Mouse (Mus musculus) monocyte, adult 2 months (primary cell): ENCODE data around the gene Gtf2h3.
A peak's percentile ranks its signal among the peaks of the same experiment; 100 is the strongest.
"Not testable (repeated sequence)": the region's sequence is repeated elsewhere in the genome, so short reads cannot be mapped to it uniquely, and the experiment has no call there.

Source experiments
- DNase-seq, 2 experiments: peaks; one replicate each; pipeline ENCODE4 v3.0.0; 2022; ENCODE audit warnings: low spot score in 2 of 2, low read depth in 1 of 2

The Gtf2h3 gene

GRCm38 (mm10) chr5:124571068-124571467, 7.9 kb upstream of the Gtf2h3 start:
- no peak for DNase-seq

- DNase-seq: no peak
These were observed 3.5 kb upstream of the Gtf2h3 start for GRCm38 (mm10) chr5:124575467-124575866.

- DNase-seq: peak; percentile 2 to 9
These were observed 3.6 kb downstream of the Gtf2h3 start for GRCm38 (mm10) chr5:124582515-124582914.

GRCm38 (mm10) chr5:124592768-124593167, 13.8 kb downstream of the Gtf2h3 start:
- DNase-seq: no peak

GRCm38 (mm10) chr5:124598224-124599174, 19.6 kb downstream of the Gtf2h3 start:
- no peak for DNase-seq

GRCm38 (mm10) chr5:124599726-124600125, 20.8 kb downstream of the Gtf2h3 start:
- not testable (repeated sequence) for DNase-seq

GRCm38 (mm10) chr5:124602349-124602748, 23.4 kb downstream of the Gtf2h3 start:
- peak in 1 of 2 experiments; percentile 32 for DNase-seq

GRCm38 (mm10) chr5:124604296-124604695, 25.4 kb downstream of the Gtf2h3 start:
- no peak for DNase-seq

GRCm38 (mm10) chr5:124605041-124605622, 26.2 kb downstream of the Gtf2h3 start:
- no peak for DNase-seq

GRCm38 (mm10) chr5:124610965-124611364, 32.0 kb downstream of the Gtf2h3 start:
- no peak for DNase-seq

- no peak for DNase-seq
These were observed 35.8 kb downstream of the Gtf2h3 start for GRCm38 (mm10) chr5:124614709-124615108.

- DNase-seq: no peak
These were observed 39.8 kb downstream of the Gtf2h3 start for GRCm38 (mm10) chr5:124618711-124619110.

- DNase-seq: peak in 1 of 2 experiments; percentile 37
These were observed 42.4 kb downstream of the Gtf2h3 start for GRCm38 (mm10) chr5:124621362-124621761.

GRCm38 (mm10) chr5:124622890-124623289, 44.0 kb downstream of the Gtf2h3 start:
- DNase-seq: no peak

- DNase-seq: no peak
These were observed 45.4 kb downstream of the Gtf2h3 start for GRCm38 (mm10) chr5:124624291-124624690.

- peak; percentile 80 to 93 for DNase-seq
These were observed 49.8 kb downstream of the Gtf2h3 start, which contains the start of gene Atp6v0a2 for GRCm38 (mm10) chr5:124628448-124629363. Gene Atp6v0a2, plus strand, starts transcription at chr5:124628576.

GRCm38 (mm10) chr5:124629641-124630040, 50.7 kb downstream of the Gtf2h3 start:
- no peak for DNase-seq

GRCm38 (mm10) chr5:124631685-124632084, 52.7 kb downstream of the Gtf2h3 start:
- no peak for DNase-seq

- DNase-seq: no peak
These were observed 53.5 kb downstream of the Gtf2h3 start for GRCm38 (mm10) chr5:124632461-124632860.

GRCm38 (mm10) chr5:124633425-124633824, 54.5 kb downstream of the Gtf2h3 start:
- DNase-seq: no peak

- not testable (repeated sequence) for DNase-seq
These were observed 56.1 kb downstream of the Gtf2h3 start for GRCm38 (mm10) chr5:124635068-124635467.
